Mouse (Mus musculus) G1E (cell line): ENCODE data around the gene Maats1. TPM values are rescaled to one million over a fixed set of nuclear protein-coding genes. Genes with fewer than 3 reads are reported as not detected.

Source experiments
- ATAC-seq: 2 replicates; pipeline ENCODE4 v1.8.0; 2016; ENCODE audit warnings: mild to moderate bottlenecking; ENCODE audit not compliant: insufficient number of reproducible peaks, poor library complexity, low FRiP score, severe bottlenecking; ENCODE audit errors: extremely low read depth
- DNase-seq: peaks from one replicate; pipeline ENCODE4 v3.0.0; 2012; ENCODE audit warnings: low spot score
- H3K27me3 ChIP-seq: 2 replicates; pipeline ENCODE4 v1.6.1; 2012; ENCODE audit warnings: mild to moderate bottlenecking, low read length, inconsistent platforms; ENCODE audit not compliant: insufficient read depth
- H3K36me3 ChIP-seq: replicated peaks from 2 replicates; pipeline ENCODE3; 2012; ENCODE audit warnings: mild to moderate bottlenecking, inconsistent platforms
- H3K4me1 ChIP-seq: 2 replicates; pipeline ENCODE4 v1.6.1; 2012; ENCODE audit warnings: low read depth, low read length, inconsistent platforms, mixed read lengths; ENCODE audit not compliant: insufficient read depth
- H3K4me3 ChIP-seq: 2 replicates; pipeline ENCODE4 v1.5.1; 2012; ENCODE audit warnings: low read depth, mild to moderate bottlenecking, inconsistent platforms, low read length, moderate library complexity, mixed read lengths
- H3K9me3 ChIP-seq: replicated peaks from 2 replicates; pipeline ENCODE4 v1.6.1; 2012; ENCODE audit warnings: inconsistent platforms
- CTCF ChIP-seq: IDR thresholded peaks from 2 replicates; pipeline ENCODE4 v1.5.1; 2012; ENCODE audit warnings: low read depth, low read length, inconsistent platforms, mixed read lengths
- GATA1 ChIP-seq: IDR thresholded peaks from 2 replicates; pipeline ENCODE4 v1.6.1; 2012; ENCODE audit warnings: borderline replicate concordance, low read length, inconsistent platforms, mixed read lengths
- GATA2 ChIP-seq: IDR thresholded peaks from 2 replicates; pipeline ENCODE4 v1.6.1; 2012; ENCODE audit warnings: low read depth, low read length, inconsistent platforms, borderline replicate concordance
- POLR2AphosphoS5 ChIP-seq: IDR thresholded peaks from 2 replicates; pipeline ENCODE4 v1.6.1; 2012; ENCODE audit warnings: low read depth, low read length, inconsistent platforms; ENCODE audit not compliant: insufficient replicate concordance
- TAL1 ChIP-seq: conservative IDR thresholded peaks from 2 replicates; pipeline ENCODE4 v1.6.1; 2012; ENCODE audit warnings: low read depth, low read length, inconsistent platforms, mixed read lengths
- polyA plus RNA-seq: library from polyadenylated mRNA; stranded (reverse); fragments of >175 nt; gene quantifications from 2 replicates; pipeline ENCODE4 v1.2.3, GENCODE M21; 2012
- total RNA-seq, 2 experiments: library from RNA; stranded (forward) in 1 of 2; stranded (reverse) in 1 of 2; fragments of 200-1000 nt in 1 of 2; fragments of >200 nt in 1 of 2; fragmentation: Nextera tagmentation in 1 of 2; gene quantifications; 2 replicates each; pipeline ENCODE4 v1.2.3; 2014 to 2017

The Maats1 gene
- total and polyA plus RNA-seq, 3 experiments = 0.11 TPM; not detected in 2

DNA sequence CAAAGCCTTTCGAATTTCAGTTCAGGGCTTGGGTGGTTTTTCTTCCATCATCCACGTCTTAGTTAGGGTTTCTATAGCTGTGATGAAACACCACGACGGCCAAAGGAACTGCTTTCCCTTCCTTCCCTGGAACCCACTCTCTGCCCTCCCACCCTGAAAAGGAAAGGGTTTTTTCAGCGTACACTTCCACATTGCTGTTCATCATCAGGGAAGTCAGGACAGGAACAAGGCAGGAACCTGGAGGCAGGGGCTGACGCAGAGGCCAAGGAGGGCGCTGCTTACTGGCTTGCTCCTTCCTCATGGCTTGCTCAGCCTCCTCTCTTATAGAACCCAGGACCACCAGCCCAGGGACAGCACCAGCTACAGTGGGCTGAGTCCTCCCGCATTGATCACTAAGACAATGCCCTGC lies 34.9 kb upstream of the Maats1 start:
- ATAC-seq = no peak
- Histone ChIP-seq H3K36me3 (peaks cover 31% of the 10 kb centered on the region), H3K4me1 (peaks cover 76% of the 10 kb centered on the region), H3K27me3 (no peaks in the 10 kb centered on the region), H3K4me3 (peak overlapping the region; percentile 50; the same call in 1 of the 2 replicates), H3K9me3 (no peaks in the 10 kb centered on the region)
- DNase-seq = no peak
- TF ChIP-seq GATA2 = no peak
- no peak for TF ChIP-seq TAL1
- no peak for TF ChIP-seq POLR2AphosphoS5
- no peak for TF ChIP-seq GATA1
- TF ChIP-seq CTCF = no peak

DNA sequence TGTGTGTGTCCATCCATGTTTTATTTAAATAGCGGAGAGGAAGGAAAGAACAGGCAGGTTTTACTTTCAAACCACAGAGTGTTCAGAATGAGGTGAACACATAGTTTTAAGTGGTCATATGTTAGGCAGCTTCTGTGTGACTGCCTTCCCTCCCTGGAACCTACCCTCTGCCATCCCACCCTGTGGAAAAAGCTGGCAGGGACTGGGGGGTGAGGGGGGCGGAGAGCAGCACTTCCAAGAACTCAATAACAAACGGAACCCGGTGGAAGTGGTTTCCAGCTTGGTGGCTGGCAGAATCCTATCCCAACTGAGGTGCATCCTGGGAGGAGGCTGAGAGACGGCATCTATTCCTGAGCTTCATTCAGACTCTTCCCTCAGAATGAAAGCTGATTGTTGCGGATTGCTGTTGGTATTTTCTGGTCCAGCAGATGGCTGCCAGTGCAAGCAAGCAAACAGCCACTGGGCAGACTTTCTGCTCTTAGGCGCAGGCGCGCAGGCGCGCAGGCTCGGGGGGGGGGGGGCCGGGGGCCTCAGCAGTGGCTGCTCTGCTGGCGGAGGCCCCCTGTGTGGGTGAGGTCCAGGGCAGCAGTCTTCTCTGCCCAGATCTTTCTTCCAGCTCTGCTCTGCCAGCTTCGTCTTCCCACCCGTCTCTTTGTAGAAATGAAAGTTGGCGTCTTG lies 34.4 kb upstream of the Maats1 start:
- TF ChIP-seq POLR2AphosphoS5 (no peak), CTCF (no peak), GATA2 (no peak)
- Histone ChIP-seq H3K4me1 (peaks cover 79% of the 10 kb centered on the region), H3K36me3 (peaks cover 31% of the 10 kb centered on the region), H3K4me3 (peak overlapping the region; percentile 50; the same call in 1 of the 2 replicates), H3K27me3 (no peaks in the 10 kb centered on the region), H3K9me3 (no peaks in the 10 kb centered on the region)
- DNase-seq (no peak), ATAC-seq (no peak)

DNA sequence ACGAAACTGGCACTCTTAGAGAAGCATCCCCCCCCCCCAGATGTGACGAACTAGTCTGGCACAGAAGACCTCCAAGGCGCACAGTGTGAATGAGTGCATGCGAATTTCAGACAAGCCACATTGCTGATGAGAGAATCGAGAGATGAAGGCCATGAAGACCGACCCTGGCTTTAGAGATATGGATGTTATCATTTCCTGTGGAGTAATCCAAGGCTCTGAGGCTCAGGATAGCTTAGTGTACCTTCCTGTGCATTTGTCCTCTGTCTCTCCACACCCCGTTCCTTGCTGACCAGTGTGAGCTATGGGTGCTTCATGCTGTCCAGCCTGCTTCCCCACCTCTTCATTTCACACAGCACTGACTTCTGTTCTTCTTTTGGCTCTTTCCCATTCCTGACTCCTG lies 33.2 kb upstream of the Maats1 start:
- ATAC-seq (no peak), DNase-seq (no peak)
- Histone ChIP-seq H3K4me3 (peak overlapping the region; percentile 59; the same call in 1 of the 2 replicates), H3K4me1 (peaks cover 89% of the 10 kb centered on the region), H3K36me3 (peaks cover 31% of the 10 kb centered on the region), H3K27me3 (no peaks in the 10 kb centered on the region), H3K9me3 (no peaks in the 10 kb centered on the region)
- no peak for TF ChIP-seq GATA2

DNA sequence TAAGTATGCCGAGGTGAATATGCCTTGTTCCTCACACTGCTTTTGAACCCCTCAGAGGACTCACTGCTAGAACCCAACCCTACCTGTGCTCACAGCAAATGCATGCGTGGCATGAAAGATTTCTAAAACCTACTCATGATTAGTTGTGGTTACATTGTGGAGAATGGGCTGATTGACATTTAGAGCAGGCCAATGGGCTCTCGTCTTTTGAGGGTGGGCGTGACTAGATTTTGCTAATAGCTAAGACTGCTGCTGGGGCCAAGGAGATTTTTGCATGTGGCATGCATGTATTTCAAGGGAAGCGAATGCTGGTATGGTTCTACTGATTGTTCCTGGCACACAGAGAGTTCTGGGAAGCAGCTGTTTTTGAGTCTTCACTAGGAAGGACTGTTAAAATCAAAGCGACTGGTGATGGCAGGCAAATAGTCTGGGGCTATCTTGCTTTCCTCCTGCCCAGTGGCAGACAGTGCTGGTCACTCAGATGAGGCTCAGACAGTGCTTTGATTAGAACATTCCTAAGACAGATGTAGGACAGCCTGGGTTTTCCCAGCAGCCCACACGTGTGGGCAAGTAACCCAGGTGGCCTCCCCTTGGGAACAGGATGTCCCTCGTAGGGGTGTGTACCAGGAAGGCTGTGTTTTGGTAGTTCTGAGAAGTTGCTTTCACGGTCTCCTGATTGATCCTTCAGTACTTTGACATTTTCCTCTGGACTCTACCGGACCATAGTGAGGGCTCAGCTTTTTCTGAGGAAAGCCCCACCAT lies 32.6 kb upstream of the Maats1 start:
- Histone ChIP-seq H3K4me1 (peaks cover 90% of the 10 kb centered on the region), H3K4me3 (peak overlapping the region; percentile 61; the same call in 1 of the 2 replicates), H3K36me3 (peaks cover 31% of the 10 kb centered on the region), H3K9me3 (no peaks in the 10 kb centered on the region), H3K27me3 (no peaks in the 10 kb centered on the region)
- no peak for ATAC-seq
- no peak for TF ChIP-seq GATA2
- no peak for TF ChIP-seq CTCF
- TF ChIP-seq GATA1 = no peak
- no peak for TF ChIP-seq TAL1
- DNase-seq = peak; percentile 52

DNA sequence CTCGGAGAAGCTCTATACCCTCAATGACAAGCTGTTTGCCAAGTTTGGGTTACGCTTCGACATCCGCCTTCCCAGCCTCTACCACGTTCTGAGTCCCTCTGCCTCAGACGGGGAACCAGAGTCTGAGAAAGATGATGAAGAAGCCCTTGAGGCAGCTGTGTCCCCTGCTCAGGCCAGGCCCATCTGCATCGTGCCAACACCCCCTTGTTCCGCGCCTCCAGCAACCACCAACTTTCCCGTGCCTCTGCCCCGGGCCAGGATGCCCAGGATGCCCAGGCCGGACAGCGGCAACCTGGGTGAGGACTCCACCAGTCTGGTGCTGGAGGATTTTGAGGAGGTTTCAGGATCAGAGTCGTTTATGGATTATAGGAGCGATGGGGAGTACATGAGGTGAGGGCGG lies 32.0 kb upstream of the Maats1 start:
- Histone ChIP-seq H3K36me3 (peaks cover 31% of the 10 kb centered on the region), H3K27me3 (no peaks in the 10 kb centered on the region), H3K9me3 (no peaks in the 10 kb centered on the region), H3K4me1 (peaks cover 91% of the 10 kb centered on the region), H3K4me3 (peak overlapping the region; percentile 61; the same call in 1 of the 2 replicates)
- ATAC-seq (no peak), DNase-seq (no peak)
- TF ChIP-seq TAL1 (no peak), GATA2 (no peak), POLR2AphosphoS5 (no peak), GATA1 (no peak), CTCF (no peak)

DNA sequence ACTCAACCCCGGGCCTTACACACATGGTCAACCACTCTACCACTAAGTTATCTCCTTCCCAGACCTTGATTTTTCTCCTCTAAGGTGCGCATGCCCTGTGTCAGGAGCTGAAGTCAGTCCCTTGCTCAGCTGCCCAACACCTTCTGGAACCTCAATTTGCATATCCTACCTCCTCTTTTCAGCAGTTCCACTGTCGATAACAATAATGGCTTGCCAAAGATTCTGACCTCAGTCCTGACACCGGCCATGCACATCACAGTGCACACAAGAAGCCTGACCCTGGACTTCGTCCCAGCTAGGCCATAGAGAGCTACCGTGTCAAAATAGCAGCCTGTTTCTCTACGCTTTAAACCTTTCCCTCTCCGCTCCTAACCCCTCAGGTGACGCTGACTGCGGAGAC lies 31.5 kb upstream of the Maats1 start:
- H3K9me3 ChIP-seq = no peaks in the 10 kb centered on the region
- peaks cover 91% of the 10 kb centered on the region for H3K4me1 ChIP-seq
- DNase-seq = no peak
- ATAC-seq = no peak
- TF ChIP-seq POLR2AphosphoS5 (no peak), GATA1 (no peak), TAL1 (no peak), GATA2 (no peak), CTCF (no peak)
- no peaks in the 10 kb centered on the region for H3K27me3 ChIP-seq
- peak overlapping the region; percentile 16; the same call in 1 of the 2 replicates for H3K4me3 ChIP-seq
- H3K36me3 ChIP-seq = peaks cover 26% of the 10 kb centered on the region
